Mouse (Mus musculus): ENCODE measurements at regions not wholly inside any gene's neighbourhood (a gene's known extent, or its start where the extent isn't known, plus 50 kb on each side); places are given as distances from the start of the nearest gene placed in this dataset.

- 67% methylated on average over 5 of the region's 5 CpGs for WGBS
- Histone ChIP-seq H3K9ac (no peak overlapping the region), H3K4me3 (ENCODE audit: low read depth, low read length) (no peak overlapping the region), H3K36me3 (ENCODE audit: insufficient read depth) (no peaks in the 10 kb centered on the region), H3K9me3 (ENCODE audit: low read depth, low read length) (no peaks in the 10 kb centered on the region), H3K27me3 (ENCODE audit: insufficient read depth, low read length) (no peaks in the 10 kb centered on the region), H3K4me1 (ENCODE audit: insufficient read depth) (no peaks in the 10 kb centered on the region), H3K4me2 (no peak overlapping the region), H3K27ac (ENCODE audit: low read depth) (no peak overlapping the region)
- DNase-seq (no peak), ATAC-seq (ENCODE audit: insufficient read depth) (no peak)
- TF ChIP-seq CTCF (IDR thresholded peaks at IDR 0.05; ENCODE audit: low read depth), result no peak
These were observed 136.9 kb upstream of the Epha3 start for GRCm38 (mm10) chr16:64000884-64001283.

GRCm38 (mm10) chr16:63967407-63967806, 103.4 kb upstream of the Epha3 start:
- DNase-seq (no peak), ATAC-seq (ENCODE audit: insufficient read depth) (no peak)
- Histone ChIP-seq H3K9me3 (ENCODE audit: low read depth, low read length) (no peaks in the 10 kb centered on the region), H3K27me3 (ENCODE audit: insufficient read depth, low read length) (no peaks in the 10 kb centered on the region), H3K4me3 (ENCODE audit: low read depth, low read length) (no peak overlapping the region), H3K4me1 (ENCODE audit: insufficient read depth) (no peaks in the 10 kb centered on the region), H3K36me3 (ENCODE audit: insufficient read depth) (no peaks in the 10 kb centered on the region), H3K4me2 (no peak overlapping the region), H3K27ac (ENCODE audit: low read depth) (no peak overlapping the region), H3K9ac (no peak overlapping the region)
- no peak for TF ChIP-seq CTCF (IDR thresholded peaks at IDR 0.05; ENCODE audit: low read depth)
- 73% methylated on average over 2 of the region's 2 CpGs for WGBS

GRCm38 (mm10) chr16:63960786-63961185, 96.8 kb upstream of the Epha3 start:
- ATAC-seq (ENCODE audit: insufficient read depth) (no peak), DNase-seq (no peak)
- no peak overlapping the region for H3K27ac ChIP-seq (ENCODE audit: low read depth)
- no peaks in the 10 kb centered on the region for H3K36me3 ChIP-seq (ENCODE audit: insufficient read depth)
- H3K9ac ChIP-seq, result no peak overlapping the region
- TF ChIP-seq CTCF (IDR thresholded peaks at IDR 0.05; ENCODE audit: low read depth), result no peak
- no peak overlapping the region for H3K4me2 ChIP-seq
- H3K9me3 ChIP-seq (ENCODE audit: low read depth, low read length), result no peaks in the 10 kb centered on the region
- no peaks in the 10 kb centered on the region for H3K4me1 ChIP-seq (ENCODE audit: insufficient read depth)
- H3K27me3 ChIP-seq (ENCODE audit: insufficient read depth, low read length), result no peaks in the 10 kb centered on the region
- no peak overlapping the region for H3K4me3 ChIP-seq (ENCODE audit: low read depth, low read length)
- WGBS, result 67% methylated on average over 1 of the region's 1 CpGs

- no peak overlapping the region for H3K27ac ChIP-seq (ENCODE audit: low read depth)
- no peaks in the 10 kb centered on the region for H3K4me1 ChIP-seq (ENCODE audit: insufficient read depth)
- DNase-seq (peak; percentile 5), ATAC-seq (ENCODE audit: insufficient read depth) (no peak)
- no peak overlapping the region for H3K4me2 ChIP-seq
- TF ChIP-seq CTCF (IDR thresholded peaks at IDR 0.05; ENCODE audit: low read depth), result no peak
- no peaks in the 10 kb centered on the region for H3K36me3 ChIP-seq (ENCODE audit: insufficient read depth)
- no peaks in the 10 kb centered on the region for H3K27me3 ChIP-seq (ENCODE audit: insufficient read depth, low read length)
- H3K9ac ChIP-seq, result no peak overlapping the region
- no peaks in the 10 kb centered on the region for H3K9me3 ChIP-seq (ENCODE audit: low read depth, low read length)
- no peak overlapping the region for H3K4me3 ChIP-seq (ENCODE audit: low read depth, low read length)
- 56% methylated on average over 6 of the region's 6 CpGs for WGBS
These were observed 94.2 kb upstream of the Epha3 start for GRCm38 (mm10) chr16:63958154-63958553.

- Histone ChIP-seq H3K27me3 (ENCODE audit: insufficient read depth, low read length) (no peaks in the 10 kb centered on the region), H3K4me2 (no peak overlapping the region), H3K36me3 (ENCODE audit: insufficient read depth) (no peaks in the 10 kb centered on the region), H3K9me3 (ENCODE audit: low read depth, low read length) (no peaks in the 10 kb centered on the region), H3K4me1 (ENCODE audit: insufficient read depth) (no peaks in the 10 kb centered on the region), H3K4me3 (ENCODE audit: low read depth, low read length) (no peak overlapping the region), H3K9ac (no peak overlapping the region), H3K27ac (ENCODE audit: low read depth) (no peak overlapping the region)
- WGBS, result 76% methylated on average over 3 of the region's 3 CpGs
- TF ChIP-seq CTCF (IDR thresholded peaks at IDR 0.05; ENCODE audit: low read depth), result no peak
- DNase-seq, result no peak
- ATAC-seq (ENCODE audit: insufficient read depth), result no peak
These were observed 61.2 kb upstream of the Epha3 start for GRCm38 (mm10) chr16:63925195-63925594.

GRCm38 (mm10) chr16:63921146-63921545, 57.2 kb upstream of the Epha3 start:
- TF ChIP-seq CTCF (IDR thresholded peaks at IDR 0.05; ENCODE audit: low read depth), result no peak
- H3K4me1 ChIP-seq (ENCODE audit: insufficient read depth), result no peaks in the 10 kb centered on the region
- DNase-seq, result no peak
- no peaks in the 10 kb centered on the region for H3K9me3 ChIP-seq (ENCODE audit: low read depth, low read length)
- H3K27ac ChIP-seq (ENCODE audit: low read depth), result no peak overlapping the region
- H3K4me3 ChIP-seq (ENCODE audit: low read depth, low read length), result no peak overlapping the region
- H3K4me2 ChIP-seq, result no peak overlapping the region
- no peaks in the 10 kb centered on the region for H3K27me3 ChIP-seq (ENCODE audit: insufficient read depth, low read length)
- 81% methylated on average over 7 of the region's 7 CpGs for WGBS
- H3K36me3 ChIP-seq (ENCODE audit: insufficient read depth), result no peaks in the 10 kb centered on the region
- no peak overlapping the region for H3K9ac ChIP-seq
- no peak for ATAC-seq (ENCODE audit: insufficient read depth)
